Mouse (Mus musculus): ENCODE results near the gene Olfr1151.

Olfr1151 gene

DNA sequence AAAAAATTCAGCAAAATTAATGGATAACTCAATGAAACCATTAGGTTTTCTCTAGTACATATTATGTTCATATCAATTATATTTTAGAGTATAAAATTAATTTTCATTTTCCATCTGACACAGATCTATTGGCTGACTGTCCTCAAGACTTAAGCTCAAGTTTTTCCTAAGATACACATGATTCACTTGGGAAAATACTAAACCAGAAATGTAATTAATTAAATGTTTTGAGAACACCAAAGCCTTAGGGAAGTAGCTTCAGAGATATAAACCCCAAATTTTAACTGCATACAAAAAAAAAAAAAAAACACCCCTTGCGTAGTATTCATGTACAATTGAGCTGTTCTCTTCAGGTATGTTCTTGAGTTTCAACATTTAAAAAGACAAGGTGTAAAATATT is at the start of gene Olfr1151:
TSS of gene Olfr1151 (plus strand) at position 301 of the 400 bp plus-strand sequence.
- DNase-seq (ENCODE audit: low read depth, low spot score): no peak

DNA sequence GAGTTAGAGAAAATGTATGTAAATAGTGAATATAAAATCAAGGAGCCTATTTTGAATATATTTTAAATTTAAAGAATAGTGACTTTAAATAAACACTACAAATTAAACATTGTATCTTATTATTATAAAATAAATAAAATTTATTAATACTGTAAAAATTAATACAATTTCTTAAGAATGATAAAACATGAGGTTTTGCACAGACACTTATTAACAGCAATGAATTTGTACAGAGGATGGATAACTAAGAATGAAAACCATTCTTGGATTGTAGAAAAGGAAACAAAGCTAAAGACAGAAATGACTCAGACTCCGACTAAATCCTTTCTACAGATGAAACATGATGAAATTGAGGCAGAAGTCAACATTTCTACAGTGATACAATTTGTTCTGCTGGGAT is 46.1 kb upstream of the Olfr1151 start, which contains the start of gene Olfr1145:
TSS of gene Olfr1145 (plus strand) at position 301 of the 400 bp plus-strand sequence.
- DNase-seq (ENCODE audit: low read depth, low spot score): no peak

DNA sequence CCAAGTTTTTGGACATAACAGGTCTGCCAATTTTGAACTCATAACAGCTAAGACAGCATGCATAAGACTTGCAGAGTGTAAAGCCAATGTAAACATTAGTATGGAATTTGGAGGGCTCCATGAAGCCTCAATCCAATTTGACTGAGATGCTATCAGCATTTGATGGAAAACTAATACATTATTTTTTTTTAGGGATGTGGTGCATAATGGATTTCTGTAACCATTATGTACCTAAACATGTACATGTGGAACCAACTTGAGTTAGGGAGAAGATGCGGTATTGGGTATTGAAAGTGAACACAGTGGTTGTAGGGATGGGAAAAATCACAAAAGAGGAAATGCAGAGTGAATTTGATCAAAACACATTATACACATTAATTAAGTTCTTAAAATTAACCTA is 25.4 kb upstream of the Olfr1151 start, which contains the start of gene Olfr1148:
TSS of gene Olfr1148 (plus strand) at position 301 of the 400 bp plus-strand sequence.
- DNase-seq (ENCODE audit: low read depth, low spot score): no peak

DNA sequence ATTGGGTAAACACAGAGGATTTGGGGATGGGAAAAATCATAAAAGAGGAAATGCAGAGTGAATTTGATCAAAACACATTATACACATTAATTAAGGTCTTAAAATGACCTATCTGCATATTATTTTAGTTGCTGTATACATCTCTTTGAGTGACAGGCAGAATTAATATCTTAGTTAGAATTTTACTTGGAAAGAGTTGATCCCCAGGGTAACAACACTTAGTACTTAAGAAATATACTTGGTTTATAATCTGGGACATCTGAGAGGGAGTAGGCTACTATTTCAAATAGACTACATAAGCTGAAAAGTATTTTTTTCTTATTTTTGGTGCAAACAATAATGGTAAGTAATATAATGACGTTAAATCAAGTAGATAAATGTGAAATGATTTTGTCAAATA is 12.0 kb upstream of the Olfr1151 start, which contains the start of gene Olfr1150-ps1:
TSS of gene Olfr1150-ps1 (plus strand) at position 301 of the 400 bp plus-strand sequence.
- no peak for DNase-seq (ENCODE audit: low read depth, low spot score)

DNA sequence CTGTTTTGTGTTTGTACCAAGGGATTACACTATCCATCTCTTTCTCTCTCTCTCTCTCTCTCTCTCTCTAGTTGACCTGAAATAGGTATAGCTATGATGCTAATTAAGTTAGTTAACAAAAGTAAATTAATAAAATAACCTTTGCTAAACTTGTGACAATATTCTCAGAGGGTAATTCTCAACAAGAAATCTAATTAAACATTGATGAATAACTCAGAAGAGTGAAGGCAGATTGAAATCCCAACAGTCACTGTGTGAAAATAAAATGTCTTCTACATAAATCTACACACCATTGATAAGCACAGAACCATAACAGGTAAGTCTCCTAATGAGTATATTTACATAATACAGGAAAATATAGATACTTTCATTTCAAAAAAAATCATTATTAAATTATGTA is 10.5 kb downstream of the Olfr1151 start, which contains the start of gene Olfr1152:
TSS of gene Olfr1152 (plus strand) at position 301 of the 400 bp plus-strand sequence.
- no peak for DNase-seq (ENCODE audit: low read depth, low spot score)

DNA sequence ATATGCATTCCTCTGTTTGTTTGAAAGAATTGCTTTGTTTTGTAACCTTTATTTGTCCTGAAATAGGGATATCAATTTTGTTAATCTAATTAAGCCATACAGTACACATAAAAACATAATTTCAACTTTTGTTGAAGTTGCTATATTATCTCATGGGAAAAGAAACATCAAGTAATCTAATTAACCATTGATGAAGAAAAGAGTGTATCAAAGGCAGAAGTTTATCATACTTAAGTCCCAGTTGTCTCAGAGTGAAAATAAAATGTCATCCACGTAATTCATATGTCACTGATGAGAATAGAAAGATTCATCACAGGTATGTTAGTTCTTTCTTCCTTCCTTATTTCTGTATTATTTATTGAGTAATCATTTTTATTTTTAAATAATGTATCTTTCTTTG is 39.0 kb downstream of the Olfr1151 start, which contains the start of gene Olfr1153:
TSS of gene Olfr1153 (plus strand) at position 301 of the 400 bp plus-strand sequence.
- DNase-seq (ENCODE audit: low read depth, low spot score): no peak

DNA sequence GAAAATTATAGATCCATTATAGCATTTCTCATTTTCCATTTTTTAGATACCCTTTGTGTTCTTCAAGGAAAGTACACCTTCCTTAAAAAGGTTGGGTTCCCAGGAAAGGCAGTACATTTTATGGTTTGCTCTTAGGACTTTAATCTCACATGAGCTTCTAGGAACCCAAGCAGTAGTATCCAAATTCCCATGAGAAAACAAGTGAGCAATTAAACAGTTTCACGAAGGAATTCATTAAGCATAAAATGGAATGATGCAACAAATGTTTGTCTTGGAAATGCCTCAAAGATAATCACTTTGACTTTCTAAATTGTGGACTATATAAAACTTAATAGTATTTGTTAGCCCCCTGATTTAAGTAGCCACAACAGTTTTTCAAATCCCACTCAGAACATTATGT is 49.4 kb downstream of the Olfr1151 start, which contains the start of gene Olfr1154:
TSS of gene Olfr1154 (minus strand) at position 101 of the 400 bp plus-strand sequence.
- no peak for DNase-seq (ENCODE audit: low read depth, low spot score)

Measured in A20 (cell line).